Mouse (Mus musculus): ENCODE results near the gene Iqschfp. TPM values are rescaled to one million over a fixed set of nuclear protein-coding genes. Genes with fewer than 3 reads are reported as not detected.

Iqschfp gene
- polyA plus RNA-seq, 2 experiments from 2014 or later: not detected

- ATAC-seq: no peak
These were observed 561.2 kb downstream of the Iqschfp start for GRCm38 (mm10) chr3:68453266-68453665.

- ATAC-seq: no peak
These were observed 561.9 kb downstream of the Iqschfp start for GRCm38 (mm10) chr3:68453719-68454455.

GRCm38 (mm10) chr3:68466643-68467042, 574.6 kb downstream of the Iqschfp start:
- ATAC-seq: no peak

- no peak for ATAC-seq
These were observed 576.1 kb downstream of the Iqschfp start for GRCm38 (mm10) chr3:68467941-68468687.

- no peak for ATAC-seq
These were observed 577.6 kb downstream of the Iqschfp start for GRCm38 (mm10) chr3:68469643-68470042.

GRCm38 (mm10) chr3:68470061-68470460, 578.0 kb downstream of the Iqschfp start:
- ATAC-seq: no peak

GRCm38 (mm10) chr3:68470622-68471021, 578.6 kb downstream of the Iqschfp start:
- ATAC-seq: no peak

GRCm38 (mm10) chr3:68476336-68476735, 584.3 kb downstream of the Iqschfp start:
- no peak for ATAC-seq

GRCm38 (mm10) chr3:68477478-68477877, 585.4 kb downstream of the Iqschfp start:
- ATAC-seq: no peak

- no peak for ATAC-seq
These were observed 587.2 kb downstream of the Iqschfp start for GRCm38 (mm10) chr3:68479266-68479665.

GRCm38 (mm10) chr3:68483517-68483916, 591.5 kb downstream of the Iqschfp start:
- ATAC-seq: no peak

- no peak for ATAC-seq
These were observed 592.0 kb downstream of the Iqschfp start for GRCm38 (mm10) chr3:68484021-68484420.

- ATAC-seq: no peak
These were observed 592.5 kb downstream of the Iqschfp start for GRCm38 (mm10) chr3:68484561-68484960.

- no peak for ATAC-seq
These were observed 595.6 kb downstream of the Iqschfp start for GRCm38 (mm10) chr3:68487621-68488020.

GRCm38 (mm10) chr3:68488316-68488715, 596.3 kb downstream of the Iqschfp start:
- ATAC-seq: no peak

- no peak for ATAC-seq
These were observed 599.5 kb downstream of the Iqschfp start for GRCm38 (mm10) chr3:68491516-68491915.

- no peak for ATAC-seq
These were observed 600.0 kb downstream of the Iqschfp start for GRCm38 (mm10) chr3:68492066-68492465.

- ATAC-seq: no peak
These were observed 600.5 kb downstream of the Iqschfp start for GRCm38 (mm10) chr3:68492513-68492912.

GRCm38 (mm10) chr3:68493170-68493585, 601.1 kb downstream of the Iqschfp start:
- ATAC-seq: no peak

GRCm38 (mm10) chr3:68493586-68494295, 601.7 kb downstream of the Iqschfp start:
- no peak for ATAC-seq

GRCm38 (mm10) chr3:68494296-68495095, 602.5 kb downstream of the Iqschfp start:
- no peak for ATAC-seq

GRCm38 (mm10) chr3:68495096-68495735, 603.2 kb downstream of the Iqschfp start:
- ATAC-seq: no peak
